Mouse (Mus musculus) lung, postnatal 0 days (tissue): Measurements from ENCODE around the gene 4933407L21Rik. TPM values are rescaled to one million over a fixed set of nuclear protein-coding genes. Genes with fewer than 3 reads are reported as not detected.

Experiments used
- ATAC-seq: fragments of 200-750 bp; cut with Nextera tagmentation; 2 replicates; pipeline ENCODE4 v1.8.0; 2017; ENCODE audit warnings: moderate library complexity
- DNase-seq: peaks from one replicate; pipeline ENCODE4 v3.0.0-alpha.2; 2016; ENCODE audit warnings: low spot score
- H3K27ac ChIP-seq: fragments of 300-500 bp; sonication (generic); 2 replicates; pipeline ENCODE4 v1.5.1; 2014; ENCODE audit warnings: antibody characterized with exemption, mild to moderate bottlenecking, low read length, mixed read lengths
- H3K27me3 ChIP-seq: fragments of 300-500 bp; sonication (generic); replicated peaks from 2 replicates; pipeline ENCODE4 v1.6.1; 2014; ENCODE audit warnings: low read length, mixed read lengths; ENCODE audit not compliant: insufficient read depth
- H3K36me3 ChIP-seq: fragments of 300-500 bp; sonication (generic); 2 replicates; pipeline ENCODE4 v1.6.1; 2014; ENCODE audit warnings: low read length, mixed read lengths; ENCODE audit not compliant: insufficient read depth
- H3K4me1 ChIP-seq: fragments of 300-500 bp; sonication (generic); 2 replicates; pipeline ENCODE4 v1.6.1; 2014; ENCODE audit warnings: antibody characterized with exemption, low read depth, low read length, mixed read lengths; ENCODE audit not compliant: insufficient read depth
- H3K4me2 ChIP-seq: fragments of 300-500 bp; sonication (generic); replicated peaks from 2 replicates; pipeline ENCODE4 v1.6.1; 2014; ENCODE audit warnings: low read depth, mild to moderate bottlenecking, low read length, moderate library complexity, mixed read lengths
- H3K4me3 ChIP-seq: fragments of 300-500 bp; sonication (generic); 2 replicates; pipeline ENCODE4 v1.5.1; 2014; ENCODE audit warnings: low read depth, low read length
- H3K9ac ChIP-seq: fragments of 300-500 bp; sonication (generic); replicated peaks from 2 replicates; pipeline ENCODE4 v1.6.1; 2014; ENCODE audit warnings: low read depth, mild to moderate bottlenecking
- H3K9me3 ChIP-seq: fragments of 300-500 bp; sonication (generic); 2 replicates; pipeline ENCODE4 v1.6.1; 2016; ENCODE audit warnings: low read length, mixed read lengths
- CTCF ChIP-seq: IDR thresholded peaks from 2 replicates; pipeline ENCODE4 v1.5.1; 2016; ENCODE audit warnings: antibody characterized with exemption, mild to moderate bottlenecking
- EP300 ChIP-seq: IDR thresholded peaks from 2 replicates; pipeline ENCODE4 v1.6.1; 2016; ENCODE audit warnings: antibody characterized with exemption, mild to moderate bottlenecking, control low read depth
- WGBS: fragments of 180-500 bp; shearing (Covaris S2); extraction: QIAGEN DNeasy Blood & Tissue Kit; methylation state at CpG from one replicate; pipeline ENCODE4 v1.1.7; 2014; 5-methylcytosine and 5-hydroxymethylcytosine counted together
- polyA plus RNA-seq: library from polyadenylated mRNA; unstranded; fragments of >200 nt; fragmentation: Nextera tagmentation; extraction: Ambion mirVana; gene quantifications from 2 replicates; pipeline ENCODE4 v1.2.1, GENCODE M21; 2015

The 4933407L21Rik gene
- 0.11 and 0.30 TPM in 2 replicates for polyA plus RNA-seq

- no peak for TF ChIP-seq EP300
- TF ChIP-seq CTCF, result no peak
- no peaks in the 10 kb centered on the region for H3K27me3 ChIP-seq
- 64% methylated on average over 4 of the region's 4 CpGs for WGBS
- H3K4me3 ChIP-seq, result no peak within 1 kb of the TSS
- no peak within 1 kb of the TSS for H3K27ac ChIP-seq
- H3K36me3 ChIP-seq, result no peaks in the 10 kb centered on the region
- H3K4me2 ChIP-seq, result no peak within 1 kb of the TSS
- no peak for ATAC-seq
- no peak within 1 kb of the TSS for H3K9ac ChIP-seq
- no peaks in the 10 kb centered on the region for H3K9me3 ChIP-seq
- H3K4me1 ChIP-seq, result no peaks in the 10 kb centered on the region
- DNase-seq, result peak; percentile 24
Observed at GRCm38 (mm10) chr1:85928057-85928687, at the start of gene 4933407L21Rik. TSS of gene 4933407L21Rik (plus strand) at chr1:85928483.

- TF ChIP-seq CTCF (no peak), EP300 (no peak)
- Histone ChIP-seq H3K36me3 (no peaks in the 10 kb centered on the region), H3K27me3 (no peaks in the 10 kb centered on the region), H3K9ac (no peak overlapping the region), H3K4me3 (no peak overlapping the region), H3K27ac (no peak overlapping the region), H3K4me1 (no peaks in the 10 kb centered on the region), H3K9me3 (no peaks in the 10 kb centered on the region), H3K4me2 (no peak overlapping the region)
- DNase-seq (no peak), ATAC-seq (no peak)
- WGBS, result 89% methylated on average over 12 of the region's 12 CpGs
Observed at GRCm38 (mm10) chr1:85882003-85882402, 46.3 kb upstream of the 4933407L21Rik start.

- ATAC-seq, result no peak
- no peaks in the 10 kb centered on the region for H3K4me1 ChIP-seq
- DNase-seq, result no peak
- no peaks in the 10 kb centered on the region for H3K9me3 ChIP-seq
- no peak overlapping the region for H3K9ac ChIP-seq
- no peak overlapping the region for H3K27ac ChIP-seq
- no peaks in the 10 kb centered on the region for H3K36me3 ChIP-seq
- WGBS, result 81% methylated on average over 7 of the region's 7 CpGs
- no peak overlapping the region for H3K4me3 ChIP-seq
- H3K4me2 ChIP-seq, result no peak overlapping the region
- TF ChIP-seq EP300, result no peak
- no peak for TF ChIP-seq CTCF
- no peaks in the 10 kb centered on the region for H3K27me3 ChIP-seq
Observed at GRCm38 (mm10) chr1:85887221-85887620, 41.1 kb upstream of the 4933407L21Rik start.

GRCm38 (mm10) chr1:85894231-85894747, 34.0 kb upstream of the 4933407L21Rik start, which contains the start of gene Itm2c:
TSS of gene Itm2c (plus strand) at chr1:85894281.
- under 1% methylated on average over 34 of the region's 35 CpGs for WGBS
- ATAC-seq, result peak; percentile 87

GRCm38 (mm10) chr1:85894748-85895360, 33.4 kb upstream of the 4933407L21Rik start:
- no peaks in the 10 kb centered on the region for H3K36me3 ChIP-seq
- DNase-seq, result peak; percentile 45
- H3K9me3 ChIP-seq, result no peaks in the 10 kb centered on the region
- H3K4me2 ChIP-seq, result peak overlapping the region; percentile 82
- ATAC-seq, result peak; percentile 21
- H3K27me3 ChIP-seq, result no peaks in the 10 kb centered on the region
- H3K4me3 ChIP-seq, result peak overlapping the region; percentile 77
- peak overlapping the region; percentile 62 for H3K9ac ChIP-seq
- peaks cover 27% of the 10 kb centered on the region for H3K4me1 ChIP-seq
- TF ChIP-seq CTCF, result no peak
- no peak for TF ChIP-seq EP300
- WGBS, result 1% methylated on average over 28 of the region's 30 CpGs
- H3K27ac ChIP-seq, result peak overlapping the region; percentile 81

More at GRCm38 (mm10) chr1:85894231-85894747, 34.0 kb upstream of the 4933407L21Rik start, which contains the start of gene Itm2c:
- Histone ChIP-seq H3K4me2 (peak within 1 kb of the TSS; percentile 82), H3K4me1 (peaks cover 24% of the 10 kb centered on the region), H3K9ac (peak within 1 kb of the TSS; percentile 62), H3K4me3 (peak within 1 kb of the TSS; percentile 77), H3K27me3 (no peaks in the 10 kb centered on the region), H3K27ac (peak within 1 kb of the TSS; percentile 81), H3K36me3 (no peaks in the 10 kb centered on the region), H3K9me3 (no peaks in the 10 kb centered on the region)
- peak; percentile 92 for DNase-seq
- no peak for TF ChIP-seq EP300
- no peak; the same call in 1 of the 2 replicates for TF ChIP-seq CTCF

GRCm38 (mm10) chr1:85895391-85895837, 32.9 kb upstream of the 4933407L21Rik start:
- peak overlapping the region; percentile 62 for H3K9ac ChIP-seq
- no peaks in the 10 kb centered on the region for H3K9me3 ChIP-seq
- ATAC-seq, result peak; percentile 88
- peak; percentile 65 for TF ChIP-seq CTCF
- TF ChIP-seq EP300, result no peak
- H3K27ac ChIP-seq, result peak overlapping the region; percentile 81
- no peaks in the 10 kb centered on the region for H3K36me3 ChIP-seq
- peak overlapping the region; percentile 77 for H3K4me3 ChIP-seq
- DNase-seq, result peak; percentile 94
- peak overlapping the region; percentile 82 for H3K4me2 ChIP-seq
- H3K27me3 ChIP-seq, result no peaks in the 10 kb centered on the region
- H3K4me1 ChIP-seq, result peaks cover 28% of the 10 kb centered on the region
- 2% methylated on average over 15 of the region's 15 CpGs for WGBS
